Mouse (Mus musculus): Measurements from ENCODE around the gene Pacs1.

DNA sequence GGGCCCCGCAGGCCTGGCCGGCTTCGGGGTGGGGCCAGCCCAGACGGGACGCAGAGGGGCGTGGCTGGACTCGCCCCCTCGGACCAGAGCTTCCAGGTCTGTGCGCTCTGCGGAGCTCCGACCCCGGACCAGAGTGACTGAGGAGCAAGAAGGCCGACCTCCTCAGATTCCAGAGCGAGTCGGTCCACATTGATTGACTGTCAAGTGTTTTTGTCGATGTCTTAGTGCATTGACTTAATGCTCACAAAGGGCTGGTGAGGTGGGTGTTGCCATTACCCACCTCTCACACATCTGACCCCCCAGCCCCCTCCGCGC lies 154.6 kb downstream of the Pacs1 start, which contains the start of gene Klc2:
- TF ChIP-seq CTCF (IDR thresholded peaks at IDR 0.05; ENCODE audit: extremely low read depth, insufficient read depth, low read length) (no peak), POLR2A (IDR thresholded peaks at IDR 0.05; ENCODE audit: extremely low read depth, insufficient read depth, low read length) (no peak; the same call in 1 of the 2 replicates)

Measured in cortical plate, adult 2 months (tissue).